Mouse (Mus musculus) liver, embryonic 14.5 days (tissue): ENCODE measurements around the gene Ddx23.

Experiments used
- CTCF ChIP-seq: IDR thresholded peaks from 2 replicates; pipeline ENCODE4 v1.5.1; 2016; ENCODE audit warnings: antibody characterized with exemption, low read depth, control low read depth
- EP300 ChIP-seq: IDR thresholded peaks from 2 replicates; pipeline ENCODE4 v1.6.1; 2016; ENCODE audit warnings: antibody characterized with exemption, low read depth

DNA sequence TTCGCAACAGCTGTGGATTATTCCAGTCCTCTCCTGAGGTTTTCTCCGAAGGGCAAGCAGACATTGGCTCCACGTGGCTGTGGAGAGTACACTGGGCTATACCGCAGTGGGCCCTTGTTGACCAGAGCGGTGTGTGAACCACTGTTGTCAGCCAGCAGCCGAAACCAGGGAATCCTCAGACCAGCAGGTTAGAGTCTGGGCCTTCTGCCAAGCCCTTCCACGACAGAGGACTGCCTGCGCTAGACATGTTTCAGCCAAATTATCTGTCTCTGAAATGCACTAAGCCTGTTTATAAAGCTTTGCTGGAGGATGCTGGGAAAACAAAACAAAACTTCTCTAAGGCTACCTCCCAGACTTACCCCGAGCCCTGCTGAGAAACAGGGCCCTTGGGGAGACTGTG, 48.1 kb downstream of the Ddx23 start:
- TF ChIP-seq CTCF, result no peak
- TF ChIP-seq EP300, result no peak
